Mouse (Mus musculus): ENCODE measurements at regions not wholly inside any gene's neighbourhood (a gene's known extent, or its start where the extent isn't known, plus 50 kb on each side); places are given as distances from the start of the nearest gene placed in this dataset.

GRCm38 (mm10) chr5:136625176-136625991 lies 58.1 kb upstream of the Cux1 start (continued):
- TF ChIP-seq EP300 (IDR thresholded peaks at IDR 0.05; ENCODE audit: low read depth in 1 of 2, low read length in 2 of 2) (peak; percentile 89 to 99), CTCF (IDR thresholded peaks at IDR 0.05 in 2 of 3, conservative IDR thresholded peaks at IDR 0.05 in 1 of 3; ENCODE audit: control insufficient read depth in 1 of 3, insufficient read depth in 1 of 3, low read depth in 2 of 3, low read length in 3 of 3, poor library complexity in 1 of 3, severe bottlenecking in 1 of 3) (no peak), MAX (IDR thresholded peaks at IDR 0.05; ENCODE audit: low read length) (0 out of 2 replicates have a peak, but pooled peaks have one; percentile 4), MXI1 (IDR thresholded peaks at IDR 0.05; ENCODE audit: low read depth, low read length) (no peak; the same call in 1 of the 2 replicates), UBTF (IDR thresholded peaks at IDR 0.05; ENCODE audit: borderline replicate concordance, insufficient read depth, low read depth, low read length) (no peak), POLR2AphosphoS5 (IDR thresholded peaks at IDR 0.05; ENCODE audit: borderline replicate concordance, low read depth, low read length) (no peak), SIN3A (IDR thresholded peaks at IDR 0.05; ENCODE audit: low read length) (peak; percentile 97), TBP (IDR thresholded peaks at IDR 0.05; ENCODE audit: low read depth, low read length) (peak; percentile 80), USF1 (IDR thresholded peaks at IDR 0.05; ENCODE audit: low read depth, low read length) (peak; percentile 60), MEF2A (IDR thresholded peaks at IDR 0.05; ENCODE audit: extremely low read depth, insufficient replicate concordance, low read depth, low read length, poor library complexity, severe bottlenecking) (no peak), NELFE (IDR thresholded peaks at IDR 0.05; ENCODE audit: low read depth, low read length) (peak; percentile 64; the same call in 1 of the 2 replicates), USF2 (IDR thresholded peaks at IDR 0.05; ENCODE audit: borderline replicate concordance in 1 of 2, insufficient read depth in 1 of 2, low read depth in 1 of 2, low read length in 2 of 2) (no peak), TAL1 (IDR thresholded peaks at IDR 0.05; ENCODE audit: low read length) (no peak), POLR2AphosphoS2 (IDR thresholded peaks at IDR 0.05; ENCODE audit: low read length) (no peak), MYC (IDR thresholded peaks at IDR 0.05; ENCODE audit: low read depth, low read length) (0 out of 2 replicates have a peak, but pooled peaks have one; percentile 56), RAD21 (IDR thresholded peaks at IDR 0.05; ENCODE audit: low read depth, low read length) (no peak), GATA1 (IDR thresholded peaks at IDR 0.05; ENCODE audit: low read depth, low read length) (peak; percentile 83), NRF1 (IDR thresholded peaks at IDR 0.05; ENCODE audit: insufficient read depth, low read depth, low read length, poor library complexity, severe bottlenecking) (no peak), HCFC1 (IDR thresholded peaks at IDR 0.05; ENCODE audit: low read depth, low read length) (peak; percentile 53; the same call in 1 of the 2 replicates), CHD1 (IDR thresholded peaks at IDR 0.05; ENCODE audit: low read depth, low read length) (no peak; the same call in 1 of the 2 replicates), JUND (IDR thresholded peaks at IDR 0.05; ENCODE audit: low read depth, low read length) (0 out of 2 replicates have a peak, but pooled peaks have one; percentile 39), ZKSCAN1 (IDR thresholded peaks at IDR 0.05; ENCODE audit: low read depth, low read length) (no peak)

Measured in MEL (cell line).